Mouse (Mus musculus) erythroblast, embryonic 14.5 days (primary cell): ENCODE results near the gene Gm17651. TPM values are rescaled to one million over a fixed set of nuclear protein-coding genes. Genes with fewer than 3 reads are reported as not detected.

Experiments used
- H3K27me3 ChIP-seq: 2 replicates; pipeline ENCODE4 v1.6.1; 2012; ENCODE audit warnings: inconsistent platforms; ENCODE audit not compliant: control insufficient read depth
- H3K36me3 ChIP-seq: 2 replicates; pipeline ENCODE4 v1.6.1; 2012; ENCODE audit warnings: mild to moderate bottlenecking, inconsistent platforms; ENCODE audit not compliant: control insufficient read depth
- H3K4me1 ChIP-seq: 2 replicates; pipeline ENCODE4 v1.6.1; 2012; ENCODE audit warnings: inconsistent platforms; ENCODE audit not compliant: control insufficient read depth
- H3K4me3 ChIP-seq: replicated peaks from 2 replicates; pipeline ENCODE3; 2012; ENCODE audit warnings: moderate library complexity, mild to moderate bottlenecking, inconsistent platforms
- H3K9me3 ChIP-seq: 2 replicates; pipeline ENCODE4 v1.6.1; 2012; ENCODE audit warnings: low read length, inconsistent platforms, mixed read lengths; ENCODE audit not compliant: control insufficient read depth
- GATA1 ChIP-seq: IDR thresholded peaks from 2 replicates; pipeline ENCODE4 v1.6.1; 2012; ENCODE audit warnings: low read length, inconsistent platforms, mixed read lengths
- TAL1 ChIP-seq: IDR thresholded peaks from 3 replicates; pipeline ENCODE4 v1.6.1; 2012; ENCODE audit warnings: low read length, inconsistent platforms, mixed read lengths
- polyA plus RNA-seq: library from polyadenylated mRNA; stranded (reverse); fragments of >175 nt; gene quantifications from 2 replicates; pipeline ENCODE4 v1.2.3, GENCODE M21; 2012

Gm17651 gene
- polyA plus RNA-seq, 1 experiment, result not detected

DNA sequence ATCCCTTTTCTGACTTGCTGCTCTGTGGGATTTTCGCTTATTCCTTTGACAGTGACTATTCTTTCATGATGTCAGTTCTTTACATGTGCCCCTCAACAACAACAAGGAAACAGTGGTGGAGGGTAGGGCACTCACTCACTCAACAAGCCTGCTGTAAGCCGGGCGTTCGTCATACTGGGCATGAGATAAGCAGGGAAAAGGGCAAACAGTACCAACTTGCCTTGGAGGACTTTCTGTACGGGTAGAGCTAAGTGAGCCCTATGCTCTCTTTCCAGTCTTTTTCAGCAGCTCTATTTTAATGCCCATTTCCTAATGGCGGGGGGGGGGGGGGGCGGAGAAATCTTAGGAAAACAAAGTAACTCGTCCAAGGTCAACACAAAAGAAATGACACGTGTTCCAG, 32.5 kb downstream of the Gm17651 start:
- TF ChIP-seq TAL1 (no peak), GATA1 (no peak)
- no peaks in the 10 kb centered on the region; the same call in 1 of the 2 replicates for H3K36me3 ChIP-seq
- H3K4me1 ChIP-seq, result no peaks in the 10 kb centered on the region
- H3K27me3 ChIP-seq, result no peaks in the 10 kb centered on the region
- no peak overlapping the region for H3K4me3 ChIP-seq
- no peaks in the 10 kb centered on the region for H3K9me3 ChIP-seq

DNA sequence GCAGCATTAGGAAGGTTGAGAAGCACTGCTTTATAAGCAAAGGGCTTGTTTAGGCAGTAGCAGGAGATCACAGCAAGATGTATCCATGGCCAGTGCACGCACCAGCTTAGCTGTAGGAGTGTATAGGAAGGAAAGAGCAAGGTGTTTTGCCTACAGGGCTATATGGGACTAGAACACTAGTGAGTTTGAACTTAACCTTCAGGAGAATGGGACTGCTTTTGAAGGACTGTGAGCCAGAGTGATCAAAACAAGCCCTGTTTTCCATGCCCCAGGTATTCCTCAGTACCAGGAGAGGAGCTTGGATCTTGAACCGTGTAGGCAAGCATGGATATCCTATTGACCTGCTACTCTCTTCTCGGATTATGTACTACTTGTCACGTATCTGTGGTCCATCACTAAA, 33.1 kb downstream of the Gm17651 start:
- Histone ChIP-seq H3K36me3 (no peaks in the 10 kb centered on the region; the same call in 1 of the 2 replicates), H3K9me3 (no peaks in the 10 kb centered on the region), H3K4me1 (no peaks in the 10 kb centered on the region), H3K27me3 (no peaks in the 10 kb centered on the region), H3K4me3 (no peak overlapping the region)
- no peak for TF ChIP-seq GATA1
- no peak for TF ChIP-seq TAL1

DNA sequence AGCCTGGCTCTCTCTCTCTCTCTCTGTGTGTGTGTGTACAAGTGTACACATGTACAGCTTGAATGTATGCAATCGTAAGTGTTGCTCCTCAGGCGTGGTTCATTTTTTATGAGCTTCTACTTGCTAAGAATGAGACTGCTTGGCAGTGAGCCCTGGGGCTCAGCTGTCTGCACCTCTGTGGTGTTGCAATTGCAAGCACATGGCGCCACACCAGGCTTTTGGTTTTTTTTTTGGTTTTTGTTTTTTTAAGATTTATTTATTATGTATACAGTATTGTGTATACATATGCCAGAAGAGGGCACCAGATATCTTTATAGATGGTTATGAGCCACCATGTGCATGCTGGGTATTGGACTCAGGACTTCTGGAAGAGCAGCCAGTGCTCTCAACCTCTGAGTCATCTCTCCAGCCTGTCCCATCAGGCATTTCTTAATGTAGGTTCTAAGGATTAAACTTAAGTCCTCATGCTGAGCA, 40.2 kb downstream of the Gm17651 start:
- Histone ChIP-seq H3K9me3 (no peaks in the 10 kb centered on the region), H3K4me3 (no peak overlapping the region), H3K36me3 (no peaks in the 10 kb centered on the region; the same call in 1 of the 2 replicates), H3K4me1 (0 out of 2 replicates have a peak, but pooled peaks cover 2% of the 10 kb centered on the region), H3K27me3 (no peaks in the 10 kb centered on the region)
- TF ChIP-seq GATA1 (no peak), TAL1 (no peak)

DNA sequence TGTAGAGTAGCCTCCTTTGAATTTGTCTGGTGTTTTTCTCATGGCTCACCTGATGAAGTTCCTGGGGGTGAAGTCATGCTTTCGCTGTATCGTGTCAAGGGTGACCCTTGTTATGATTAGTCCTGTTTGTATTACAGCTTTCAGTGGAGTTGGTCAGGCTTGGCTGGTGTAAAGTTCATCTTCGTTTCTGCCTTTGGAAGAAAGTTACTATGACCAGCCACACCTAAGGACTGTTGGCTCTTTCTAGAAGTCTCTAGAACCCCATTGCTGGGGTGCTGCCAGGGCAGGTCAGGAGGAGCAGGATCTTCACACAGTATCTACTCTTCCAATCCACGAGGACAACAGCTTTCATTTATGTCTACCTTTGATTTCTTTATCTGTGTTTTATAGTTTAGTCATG, 41.0 kb downstream of the Gm17651 start:
- Histone ChIP-seq H3K4me1 (peaks cover 9% of the 10 kb centered on the region), H3K27me3 (no peaks in the 10 kb centered on the region), H3K36me3 (no peaks in the 10 kb centered on the region; the same call in 1 of the 2 replicates), H3K4me3 (no peak overlapping the region), H3K9me3 (no peaks in the 10 kb centered on the region)
- no peak for TF ChIP-seq GATA1
- no peak for TF ChIP-seq TAL1

DNA sequence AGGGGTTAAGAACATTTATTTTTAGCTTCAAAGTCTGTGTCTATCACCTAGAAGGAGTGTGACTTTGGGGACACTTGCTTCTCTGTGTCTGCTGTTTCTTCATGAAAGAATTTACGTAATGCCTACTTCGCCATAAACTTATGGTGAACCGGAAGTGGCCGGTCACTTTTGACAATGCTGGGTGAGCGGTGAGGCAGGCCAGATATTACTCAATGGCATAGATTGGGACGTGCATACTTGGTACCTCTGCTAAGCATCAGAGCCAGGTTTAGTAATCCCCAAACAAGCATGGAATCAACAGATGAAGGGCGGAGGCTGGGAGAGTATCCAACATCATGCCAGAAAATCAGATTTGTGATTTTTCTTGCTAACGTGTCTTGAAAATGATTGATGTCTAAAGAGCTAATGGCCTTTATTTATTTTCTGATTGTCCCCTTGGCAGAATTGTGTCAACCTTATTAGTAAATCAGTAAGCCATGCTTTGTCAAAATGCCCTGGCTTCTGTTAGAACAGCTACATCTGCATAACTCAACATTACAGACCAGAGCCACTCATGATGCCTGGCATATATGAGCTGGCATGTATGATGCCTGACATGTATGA, 43.1 kb downstream of the Gm17651 start:
- Histone ChIP-seq H3K36me3 (no peaks in the 10 kb centered on the region; the same call in 1 of the 2 replicates), H3K4me1 (peaks cover 16% of the 10 kb centered on the region), H3K27me3 (no peaks in the 10 kb centered on the region), H3K9me3 (no peaks in the 10 kb centered on the region), H3K4me3 (no peak overlapping the region)
- no peak for TF ChIP-seq TAL1
- TF ChIP-seq GATA1, result no peak

DNA sequence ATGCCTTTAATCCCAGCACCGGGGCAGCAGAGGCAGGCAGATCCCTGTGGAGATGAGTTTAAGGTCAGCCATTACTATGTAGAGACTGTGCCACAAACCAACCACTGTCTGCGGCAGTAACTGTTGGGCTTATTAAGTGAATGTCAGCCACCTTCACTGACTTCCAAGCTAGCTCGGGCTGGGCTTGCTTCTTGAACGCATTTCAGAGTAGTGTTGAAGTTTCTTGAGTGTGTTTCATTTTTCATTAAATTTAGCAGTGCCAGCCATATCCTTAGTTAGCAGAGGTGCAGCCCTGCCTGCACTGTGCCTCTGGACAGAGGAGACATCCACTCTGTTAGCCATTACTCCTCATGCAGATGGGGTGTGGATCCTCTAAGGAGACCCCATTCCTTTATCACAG, 43.7 kb downstream of the Gm17651 start:
- Histone ChIP-seq H3K4me3 (no peak overlapping the region), H3K27me3 (no peaks in the 10 kb centered on the region), H3K9me3 (no peaks in the 10 kb centered on the region), H3K4me1 (peaks cover 16% of the 10 kb centered on the region), H3K36me3 (no peaks in the 10 kb centered on the region; the same call in 1 of the 2 replicates)
- TF ChIP-seq GATA1 (no peak), TAL1 (no peak)

DNA sequence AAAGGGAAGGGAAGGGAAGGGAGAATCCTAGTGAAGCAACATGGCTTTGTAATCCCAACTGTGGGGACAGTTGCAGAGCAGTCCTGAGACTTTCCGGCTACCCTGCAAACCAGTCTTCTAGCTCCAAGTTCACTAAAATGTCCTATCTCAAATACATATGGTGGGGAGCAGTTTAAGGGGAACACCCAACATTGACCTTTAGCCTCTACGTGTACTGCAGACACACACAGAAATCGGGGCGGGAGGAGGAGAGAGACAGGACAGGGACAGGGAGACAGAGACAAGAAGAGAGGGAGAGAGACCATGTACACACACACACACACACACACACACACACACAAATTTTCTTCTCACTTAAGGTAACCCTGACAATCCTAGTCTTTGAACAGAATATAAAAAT, 44.6 kb downstream of the Gm17651 start:
- no peaks in the 10 kb centered on the region for H3K9me3 ChIP-seq
- TF ChIP-seq GATA1 (no peak), TAL1 (no peak)
- peaks cover 16% of the 10 kb centered on the region for H3K4me1 ChIP-seq
- H3K36me3 ChIP-seq, result no peaks in the 10 kb centered on the region; the same call in 1 of the 2 replicates
- H3K4me3 ChIP-seq, result no peak overlapping the region
- no peaks in the 10 kb centered on the region for H3K27me3 ChIP-seq

DNA sequence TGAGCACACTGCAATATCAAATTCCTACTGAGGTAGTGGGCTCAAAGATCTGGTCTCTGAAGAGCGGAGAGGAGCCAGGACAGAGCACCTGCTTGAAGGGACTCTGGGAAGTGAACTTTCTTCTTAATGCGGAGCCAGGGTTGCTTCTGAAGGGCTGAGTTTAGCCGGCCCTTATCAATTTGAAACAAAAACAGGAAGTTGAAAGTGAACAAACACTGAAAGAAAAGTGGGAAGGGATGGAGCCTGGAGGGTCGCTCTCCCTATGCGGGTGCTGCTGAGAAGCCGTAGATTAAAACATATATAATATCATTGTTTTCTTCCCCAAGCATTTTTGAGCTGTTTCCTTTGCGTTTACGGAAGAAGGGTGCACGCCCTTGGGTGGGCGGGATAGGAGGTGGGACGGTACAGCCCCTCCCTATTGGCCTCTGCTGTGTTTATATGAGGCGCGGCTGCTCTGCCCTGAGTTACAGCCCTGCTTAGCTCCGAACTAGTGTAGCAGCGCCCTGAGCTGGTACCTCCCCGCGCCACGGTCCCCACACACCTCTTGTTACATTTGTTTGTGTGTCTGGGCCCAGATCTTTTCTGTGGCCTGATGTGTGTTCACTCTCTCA, 46.0 kb downstream of the Gm17651 start, which contains the start of gene Fmo5:
Gene Fmo5, plus strand, starts transcription at position 414 of the 611 bp plus-strand sequence.
- no peak for TF ChIP-seq TAL1
- no peak for TF ChIP-seq GATA1
- H3K36me3 ChIP-seq, result no peaks in the 10 kb centered on the region; the same call in 1 of the 2 replicates
- peaks cover 16% of the 10 kb centered on the region for H3K4me1 ChIP-seq
- H3K27me3 ChIP-seq, result peaks cover 3% of the 10 kb centered on the region; the same call in 1 of the 2 replicates
- H3K9me3 ChIP-seq, result no peaks in the 10 kb centered on the region
- peak within 1 kb of the TSS; percentile 65 for H3K4me3 ChIP-seq

DNA sequence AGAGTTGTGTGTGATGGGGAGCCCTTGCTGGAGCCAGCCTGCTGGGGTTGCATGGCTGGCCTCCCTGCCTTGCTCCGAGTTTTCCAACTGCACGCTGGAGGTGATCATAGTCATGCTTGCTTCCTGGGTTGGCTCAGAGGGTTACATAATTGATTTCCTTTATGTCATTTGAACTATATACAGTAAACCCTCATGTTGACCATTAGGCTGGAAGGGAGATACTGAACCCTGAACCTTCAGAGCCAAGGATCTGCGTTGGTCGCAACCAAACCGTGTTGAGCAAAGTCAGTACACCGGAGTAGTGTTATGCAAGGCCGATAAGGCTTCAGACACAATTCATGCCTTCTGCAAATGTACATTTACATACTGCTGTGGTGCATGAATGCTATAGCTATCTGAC, 46.6 kb downstream of the Gm17651 start:
- H3K4me3 ChIP-seq, result peak overlapping the region; percentile 65
- H3K4me1 ChIP-seq, result peaks cover 16% of the 10 kb centered on the region
- TF ChIP-seq TAL1 (no peak), GATA1 (no peak)
- H3K27me3 ChIP-seq, result peaks cover 3% of the 10 kb centered on the region; the same call in 1 of the 2 replicates
- no peaks in the 10 kb centered on the region; the same call in 1 of the 2 replicates for H3K36me3 ChIP-seq
- no peaks in the 10 kb centered on the region for H3K9me3 ChIP-seq
